Mouse (Mus musculus) ES-E14 (cell line): ENCODE results near the gene Parn. TPM values are rescaled to one million over a fixed set of nuclear protein-coding genes. Genes with fewer than 3 reads are reported as not detected.

ENCODE experiments used
- DNase-seq: peaks from one replicate; pipeline ENCODE4 v3.0.0-alpha.2; 2013; ENCODE audit warnings: low read depth, low spot score
- H3K27ac ChIP-seq: 2 replicates; pipeline ENCODE4 v1.5.1; 2012; ENCODE audit warnings: low read depth, mild to moderate bottlenecking, low read length, moderate library complexity, mixed read lengths; ENCODE audit not compliant: poor library complexity, insufficient read depth, severe bottlenecking
- H3K36me3 ChIP-seq: 2 replicates; pipeline ENCODE4 v1.6.1; 2012; ENCODE audit warnings: mild to moderate bottlenecking, low read length, moderate library complexity, mixed read lengths; ENCODE audit not compliant: control insufficient read depth, poor library complexity, insufficient read depth, severe bottlenecking
- H3K4me1 ChIP-seq, 2 experiments: fragments of 150-350 bp in 1 of 2; sonication (generic) in 1 of 2; 2 replicates each; pipeline ENCODE4 v1.6.1; 2012; ENCODE audit warnings: low read length in 2 of 2, mild to moderate bottlenecking in 1 of 2, mixed read lengths in 1 of 2; ENCODE audit not compliant: control insufficient read depth in 2 of 2, insufficient read depth in 2 of 2, poor library complexity in 1 of 2
- H3K4me3 ChIP-seq, 2 experiments: fragments of 150-350 bp in 1 of 2; sonication (generic) in 1 of 2; 2 replicates each; pipeline ENCODE4 v1.5.1; 2012; ENCODE audit warnings: low read length in 2 of 2, low read depth in 1 of 2, mild to moderate bottlenecking in 1 of 2, mixed read lengths in 1 of 2; ENCODE audit not compliant: insufficient read depth in 1 of 2, poor library complexity in 1 of 2, severe bottlenecking in 1 of 2
- H3K9ac ChIP-seq: 2 replicates; pipeline ENCODE4 v1.6.1; 2012; ENCODE audit warnings: low read depth, mild to moderate bottlenecking, low read length, mixed read lengths; ENCODE audit not compliant: poor library complexity, insufficient read depth, severe bottlenecking
- H3K9me3 ChIP-seq: fragments of 150-350 bp; sonication (generic); 2 replicates; pipeline ENCODE4 v1.6.1; 2012; ENCODE audit warnings: low read depth, mild to moderate bottlenecking, low read length; ENCODE audit not compliant: control insufficient read depth, insufficient read depth
- CHD2 ChIP-seq: IDR thresholded peaks from 2 replicates; pipeline ENCODE4 v1.6.1; 2014; ENCODE audit warnings: mild to moderate bottlenecking, low read depth, low read length, inconsistent platforms
- HCFC1 ChIP-seq: IDR thresholded peaks from 2 replicates; pipeline ENCODE4 v1.6.1; 2012; ENCODE audit warnings: low read length, inconsistent platforms, borderline replicate concordance; ENCODE audit not compliant: insufficient read depth
- MAFK ChIP-seq: IDR thresholded peaks from 2 replicates; pipeline ENCODE4 v1.6.1; 2014; ENCODE audit warnings: mild to moderate bottlenecking, low read depth, low read length, inconsistent platforms; ENCODE audit not compliant: insufficient read depth
- ZC3H11A ChIP-seq: IDR thresholded peaks from 2 replicates; pipeline ENCODE4 v1.6.1; 2012; ENCODE audit warnings: low read depth, mild to moderate bottlenecking, inconsistent platforms, low read length, borderline replicate concordance
- ZNF384 ChIP-seq: IDR thresholded peaks from 2 replicates; pipeline ENCODE4 v1.6.1; 2012; ENCODE audit warnings: low read depth, low read length, inconsistent platforms
- in situ Hi-C, 2 experiments: fragments of 600-800 bp; cut with MboI; formaldehyde crosslinking; loops; one replicate each; pipeline ENCODE4 v1.15.1; 2025; ENCODE audit warnings: low sequenced_read_pairs in 2 of 2, inconsistent platforms in 1 of 2; ENCODE audit not compliant: unreplicated experiment in 2 of 2
- total RNA-seq: library from RNA; depleted of rRNA; stranded (reverse); fragments of 300-350 nt; gene quantifications from 2 replicates; pipeline ENCODE4 v1.2.3, GENCODE M21; 2012

The Parn gene
- total RNA-seq, 1 experiment, result 30.3 TPM

- no peaks in the 10 kb centered on the region for H3K4me1 ChIP-seq
- in situ Hi-C loops, result no loop called here
- peaks cover 11% of the 10 kb centered on the region for H3K36me3 ChIP-seq
These were observed 46.0 kb downstream of the Parn start for GRCm38 (mm10) chr16:13621745-13622507.

GRCm38 (mm10) chr16:13620194-13620593 lies 47.8 kb downstream of the Parn start:
- in situ Hi-C loops, result no loop called here
- Histone ChIP-seq H3K9me3 (no peaks in the 10 kb centered on the region), H3K9ac (no peak overlapping the region), H3K36me3 (peaks cover 5% of the 10 kb centered on the region; the same call in 1 of the 2 replicates), H3K27ac (no peak overlapping the region), H3K4me1 (no peaks in the 10 kb centered on the region), H3K4me3 (no peak overlapping the region)
- no peak for TF ChIP-seq CHD2
- no peak for DNase-seq

More at GRCm38 (mm10) chr16:13621745-13622507, 46.0 kb downstream of the Parn start:
- Histone ChIP-seq H3K27ac (no peak overlapping the region), H3K9me3 (no peaks in the 10 kb centered on the region), H3K4me3 (no peak overlapping the region), H3K9ac (no peak overlapping the region)
- TF ChIP-seq ZNF384, result no peak
- no peak for TF ChIP-seq ZC3H11A
- no peak for TF ChIP-seq MAFK
- no peak for TF ChIP-seq HCFC1
- TF ChIP-seq CHD2, result no peak
- DNase-seq, result no peak

DNA sequence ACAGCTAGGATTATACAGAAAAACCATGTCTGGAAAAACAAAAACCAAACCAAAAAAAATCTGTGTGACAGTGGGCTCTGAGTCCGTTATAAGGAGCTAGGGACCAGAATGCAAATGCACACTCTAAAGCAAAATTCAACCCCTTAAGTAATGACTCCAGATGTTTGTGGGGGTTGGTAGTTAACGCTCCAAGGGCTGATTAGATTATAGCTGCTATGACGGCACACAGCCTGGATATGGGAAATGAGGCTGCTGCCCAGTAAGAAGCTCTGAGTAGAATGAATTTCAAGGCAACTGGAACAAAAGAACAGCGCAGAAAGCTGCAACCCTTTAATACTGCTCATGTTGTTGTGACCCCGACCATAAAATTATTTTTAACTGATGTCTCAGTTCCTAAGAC lies 52.7 kb downstream of the Parn start:
- H3K36me3 ChIP-seq, result peaks cover 3% of the 10 kb centered on the region; the same call in 1 of the 2 replicates
- H3K9me3 ChIP-seq, result no peaks in the 10 kb centered on the region
- TF ChIP-seq ZNF384 (no peak), HCFC1 (no peak), CHD2 (no peak), ZC3H11A (no peak)
- no peak overlapping the region for H3K4me3 ChIP-seq
- no peak overlapping the region for H3K27ac ChIP-seq
- no peak for DNase-seq
- peaks cover 0 to 7% of the 10 kb centered on the region in 2 experiments; a peak in 1 of 4 replicates for H3K4me1 ChIP-seq
- in situ Hi-C loops, result no loop called here
- H3K9ac ChIP-seq, result no peak overlapping the region

DNA sequence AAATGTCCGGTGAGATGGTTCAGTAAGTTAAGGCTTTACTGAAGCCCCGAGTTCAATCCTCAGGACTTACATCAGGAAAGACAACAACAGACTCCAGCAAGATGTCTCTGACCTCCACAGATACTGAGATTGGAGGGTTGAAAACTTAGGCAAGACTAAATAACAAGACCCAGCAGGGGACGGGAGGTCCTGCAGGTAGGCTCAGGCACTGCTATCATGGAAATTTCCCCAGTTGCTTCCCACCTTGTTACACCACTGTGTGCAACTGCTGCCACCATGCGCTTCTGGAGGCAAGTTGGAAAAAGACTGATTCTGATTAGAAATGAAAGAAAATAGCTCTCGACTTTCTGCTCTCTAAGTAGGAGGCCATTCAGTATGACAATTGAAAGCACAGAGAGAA lies 55.4 kb downstream of the Parn start:
- H3K9me3 ChIP-seq, result no peaks in the 10 kb centered on the region
- in situ Hi-C loops, result no loop called here
- DNase-seq, result no peak
- peaks cover 0 to 7% of the 10 kb centered on the region in 2 experiments; a peak in 1 of 4 replicates for H3K4me1 ChIP-seq
- no peak overlapping the region for H3K4me3 ChIP-seq
- no peak for TF ChIP-seq MAFK
- no peak for TF ChIP-seq ZC3H11A
- TF ChIP-seq ZNF384, result no peak
- TF ChIP-seq HCFC1, result no peak
- TF ChIP-seq CHD2, result no peak
- H3K9ac ChIP-seq, result no peak overlapping the region
- H3K27ac ChIP-seq, result no peak overlapping the region
- peaks cover 3% of the 10 kb centered on the region; the same call in 1 of the 2 replicates for H3K36me3 ChIP-seq

- Histone ChIP-seq H3K27ac (no peak overlapping the region), H3K36me3 (peaks cover 3% of the 10 kb centered on the region; the same call in 1 of the 2 replicates), H3K4me1 (peaks cover 0 to 7% of the 10 kb centered on the region in 2 experiments; a peak in 1 of 4 replicates), H3K9ac (no peak overlapping the region), H3K4me3 (no peak overlapping the region), H3K9me3 (no peaks in the 10 kb centered on the region)
- in situ Hi-C loops, result no loop called here
- TF ChIP-seq CHD2 (no peak), ZNF384 (no peak)
- no peak for DNase-seq
These were observed 55.9 kb downstream of the Parn start for GRCm38 (mm10) chr16:13612058-13612457.
